Mouse (Mus musculus) brain, embryonic 14.5 days (tissue): ENCODE data around the gene Ccdc88c.

Experiments
- CTCF ChIP-seq: fragments of 200-500 bp; IDR thresholded peaks from 2 replicates; pipeline ENCODE4 v1.5.1; 2012; ENCODE audit warnings: inconsistent platforms, mild to moderate bottlenecking, moderate library complexity, borderline replicate concordance; ENCODE audit not compliant: insufficient read depth, insufficient read length; ENCODE audit errors: extremely low read depth
- POLR2A ChIP-seq: fragments of 200-500 bp; IDR thresholded peaks from 2 replicates; pipeline ENCODE4 v1.6.1; 2012; ENCODE audit warnings: mild to moderate bottlenecking, inconsistent platforms, borderline replicate concordance; ENCODE audit not compliant: poor library complexity, insufficient read depth, insufficient read length, severe bottlenecking; ENCODE audit errors: extremely low read depth

GRCm38 (mm10) chr12:100999061-100999954, 29.5 kb downstream of the Ccdc88c start:
- no peak for TF ChIP-seq CTCF
- TF ChIP-seq POLR2A, result no peak
